Mouse (Mus musculus): ENCODE measurements around the gene Tmem132b. TPM values are rescaled to one million over a fixed set of nuclear protein-coding genes. Genes with fewer than 3 reads are reported as not detected.
"Not testable (repeated sequence)": the region's sequence is repeated elsewhere in the genome, so short reads cannot be mapped to it uniquely, and the experiment has no call there.

Gene Tmem132b
- polyA plus RNA-seq, 1 experiment from 2014 or later: not detected

DNA sequence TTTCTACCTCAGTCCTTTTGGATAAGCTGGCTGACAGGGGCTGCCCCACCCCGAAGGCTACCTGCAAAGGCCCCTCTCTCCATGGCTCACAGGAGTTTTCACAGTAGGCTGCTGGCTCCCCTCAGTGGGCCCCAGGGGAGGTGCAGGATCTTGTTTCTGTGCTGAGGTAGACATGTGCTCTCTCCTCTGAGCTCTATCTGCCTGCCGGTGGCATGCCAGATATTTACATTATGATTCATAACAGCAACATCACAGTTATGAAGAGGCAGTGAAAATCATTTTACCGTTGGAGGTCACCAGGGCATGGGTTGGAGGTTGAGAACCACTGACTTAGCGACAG is 43.5 kb upstream of the Tmem132b start:
- ATAC-seq (no peak), DNase-seq (ENCODE audit: low spot score) (peak; percentile 20)
- WGBS: 51% methylated on average over 4 of the region's 4 CpGs

DNA sequence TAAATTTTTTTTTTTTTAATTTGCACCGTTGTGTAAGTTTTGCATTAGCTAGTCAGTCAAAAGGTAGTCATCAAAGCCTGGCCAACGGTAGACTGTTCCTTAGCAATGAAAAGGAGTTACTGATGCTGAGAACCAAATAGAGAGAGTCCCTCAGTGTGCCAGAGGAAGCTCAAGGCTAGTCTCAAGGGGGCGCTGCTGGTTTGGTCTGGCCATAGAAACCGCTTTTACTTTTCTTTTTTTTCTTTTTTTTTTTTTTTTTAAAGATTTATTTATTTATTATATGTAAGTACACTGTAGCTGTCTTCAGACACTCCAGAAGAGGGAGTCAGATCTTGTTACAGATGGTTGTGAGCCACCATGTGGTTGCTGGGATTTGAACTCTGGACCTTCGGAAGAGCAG is 42.6 kb upstream of the Tmem132b start:
- ATAC-seq; H3K36me3 ChIP-seq (ENCODE audit: insufficient read depth, low read length); H3K9ac ChIP-seq (replicated peaks; ENCODE audit: low read depth); H3K4me3 ChIP-seq (ENCODE audit: low read depth, low read length); H3K27me3 ChIP-seq (replicated peaks; ENCODE audit: insufficient read depth, low read length); H3K4me2 ChIP-seq (replicated peaks; ENCODE audit: low read depth, low read length); DNase-seq (ENCODE audit: low spot score); H3K4me1 ChIP-seq (ENCODE audit: insufficient read depth, low read depth, low read length); H3K9me3 ChIP-seq (ENCODE audit: low read length); H3K27ac ChIP-seq (ENCODE audit: low read length): not testable (repeated sequence)
- WGBS: 87% methylated on average over 5 of the region's 5 CpGs

More for the DNA sequence above, 43.5 kb upstream of the Tmem132b start:
- Histone ChIP-seq H3K4me3 (ENCODE audit: low read depth, low read length) (no peak overlapping the region), H3K4me1 (ENCODE audit: insufficient read depth, low read depth, low read length) (no peaks in the 10 kb centered on the region), H3K9me3 (ENCODE audit: low read length) (no peaks in the 10 kb centered on the region), H3K36me3 (ENCODE audit: insufficient read depth, low read length) (no peaks in the 10 kb centered on the region), H3K27ac (ENCODE audit: low read length) (no peak overlapping the region), H3K4me2 (replicated peaks; ENCODE audit: low read depth, low read length) (no peak overlapping the region), H3K27me3 (replicated peaks; ENCODE audit: insufficient read depth, low read length) (no peaks in the 10 kb centered on the region), H3K9ac (replicated peaks; ENCODE audit: low read depth) (no peak overlapping the region)
- TF ChIP-seq EP300 (IDR thresholded peaks at IDR 0.05) (no peak), CTCF (IDR thresholded peaks at IDR 0.05) (peak; percentile 46)

DNA sequence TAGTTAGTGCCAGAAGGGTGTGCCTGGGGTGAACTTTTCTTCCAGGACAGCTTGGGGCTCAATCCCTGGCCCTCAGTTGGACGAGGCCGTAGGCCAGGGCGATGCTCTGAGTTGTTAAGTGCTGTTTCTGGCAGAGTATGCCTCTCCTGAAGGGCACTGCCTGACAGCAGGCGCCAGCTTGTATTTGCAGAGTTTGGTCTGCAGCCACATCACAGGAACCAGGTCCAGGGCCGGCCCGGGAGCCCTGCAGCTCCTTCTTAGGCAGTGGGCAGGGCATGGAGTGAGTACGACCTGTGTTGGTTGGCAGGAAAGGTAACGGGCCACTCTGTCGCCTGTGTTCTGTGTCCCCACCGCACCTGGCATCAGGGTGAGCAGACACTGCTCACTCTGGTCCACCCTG is 40.5 kb upstream of the Tmem132b start:
- no peak overlapping the region for H3K4me3 ChIP-seq (ENCODE audit: low read depth, low read length)
- no peak for TF ChIP-seq CTCF (IDR thresholded peaks at IDR 0.05)
- no peak for TF ChIP-seq EP300 (IDR thresholded peaks at IDR 0.05)
- H3K27ac ChIP-seq (ENCODE audit: low read length): no peak overlapping the region
- DNase-seq (ENCODE audit: low spot score) (no peak), ATAC-seq (no peak)
- no peaks in the 10 kb centered on the region for H3K27me3 ChIP-seq (replicated peaks; ENCODE audit: insufficient read depth, low read length)
- no peak overlapping the region for H3K9ac ChIP-seq (replicated peaks; ENCODE audit: low read depth)
- no peak overlapping the region for H3K4me2 ChIP-seq (replicated peaks; ENCODE audit: low read depth, low read length)
- H3K9me3 ChIP-seq (ENCODE audit: low read length): no peaks in the 10 kb centered on the region
- H3K4me1 ChIP-seq (ENCODE audit: insufficient read depth, low read depth, low read length): no peaks in the 10 kb centered on the region
- WGBS: 84% methylated on average over 10 of the region's 10 CpGs
- H3K36me3 ChIP-seq (ENCODE audit: insufficient read depth, low read length): no peaks in the 10 kb centered on the region

DNA sequence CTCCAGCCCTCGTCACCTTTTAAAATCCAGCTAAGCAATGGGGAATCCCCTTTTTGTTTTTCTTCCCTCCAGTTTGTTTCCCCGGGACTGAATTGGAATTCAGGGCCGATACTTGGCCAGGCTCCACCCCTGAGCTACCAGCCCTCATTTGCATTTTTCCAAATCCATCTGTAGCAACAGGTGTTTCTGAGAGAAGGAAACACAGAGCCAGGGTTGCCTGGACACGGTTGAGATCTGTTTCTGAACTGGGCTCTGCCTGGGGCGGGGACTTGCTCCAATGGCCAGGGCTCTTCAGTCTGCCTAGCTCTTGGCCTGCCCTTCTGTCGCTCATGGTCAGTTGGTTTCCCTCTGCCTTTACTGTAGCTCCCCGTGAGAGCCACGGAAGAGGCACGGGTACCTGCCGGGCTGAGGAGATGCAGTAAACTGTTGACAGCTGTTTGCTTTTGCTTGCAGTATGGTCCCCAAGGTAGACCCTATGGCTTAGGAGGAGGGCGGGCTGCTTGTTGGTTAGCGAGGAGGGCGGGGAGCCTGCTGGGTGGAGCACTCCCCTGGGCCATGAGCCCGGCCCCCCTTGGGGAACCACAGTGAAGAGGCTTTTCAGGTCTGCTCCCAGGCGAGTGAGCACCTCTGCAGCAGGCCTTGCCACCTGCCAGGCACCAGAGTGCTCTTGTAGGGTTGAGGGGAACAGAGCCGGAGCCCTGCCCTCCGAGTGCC is 39.0 kb upstream of the Tmem132b start:
- no peak for TF ChIP-seq EP300 (IDR thresholded peaks at IDR 0.05)
- TF ChIP-seq CTCF (IDR thresholded peaks at IDR 0.05): no peak
- Histone ChIP-seq H3K9ac (replicated peaks; ENCODE audit: low read depth) (no peak overlapping the region), H3K9me3 (ENCODE audit: low read length) (no peaks in the 10 kb centered on the region), H3K4me2 (replicated peaks; ENCODE audit: low read depth, low read length) (no peak overlapping the region), H3K27ac (ENCODE audit: low read length) (no peak overlapping the region), H3K27me3 (replicated peaks; ENCODE audit: insufficient read depth, low read length) (no peaks in the 10 kb centered on the region), H3K4me1 (ENCODE audit: insufficient read depth, low read depth, low read length) (no peaks in the 10 kb centered on the region), H3K4me3 (ENCODE audit: low read depth, low read length) (no peak overlapping the region), H3K36me3 (ENCODE audit: insufficient read depth, low read length) (no peaks in the 10 kb centered on the region)
- 63% methylated on average over 17 of the region's 17 CpGs for WGBS
- ATAC-seq: peak; percentile 33
- DNase-seq (ENCODE audit: low spot score): no peak

DNA sequence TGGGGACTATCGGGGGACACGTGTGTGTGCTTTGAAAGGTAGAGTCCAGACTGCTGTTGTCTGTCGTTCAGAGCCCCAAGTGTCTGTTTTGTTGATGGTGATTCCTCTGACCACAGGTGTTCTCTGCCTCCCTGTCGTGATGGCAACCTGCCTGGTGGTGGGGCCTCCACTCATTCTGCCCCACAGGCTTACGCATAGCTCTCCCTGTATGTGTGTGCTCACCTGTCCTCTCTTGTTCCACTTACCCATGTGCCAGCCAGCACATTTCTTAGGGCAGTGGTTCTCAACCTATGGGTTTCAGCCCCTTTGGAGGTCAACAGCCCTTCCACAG is 38.5 kb upstream of the Tmem132b start:
- no peak overlapping the region for H3K9ac ChIP-seq (replicated peaks; ENCODE audit: low read depth)

DNA sequence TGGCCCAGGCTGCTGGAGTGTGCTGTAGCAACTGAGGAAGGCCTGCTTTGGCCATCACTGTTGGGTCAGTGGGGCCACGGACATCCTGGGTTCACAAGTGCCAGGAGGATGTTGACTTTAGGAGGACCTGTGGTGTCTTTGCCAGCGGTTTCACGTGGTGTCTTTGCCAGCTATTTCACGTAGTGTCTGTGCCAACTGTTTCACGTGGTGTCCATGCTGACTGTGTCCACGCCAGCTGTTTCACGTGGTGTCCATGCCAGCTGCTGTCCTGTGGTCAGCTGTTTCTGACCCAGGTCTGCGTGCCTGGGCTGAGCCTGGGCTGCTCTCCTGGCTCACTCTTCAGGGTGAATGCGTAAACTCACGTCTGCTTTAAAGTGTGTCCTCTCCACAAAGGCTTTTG is 35.9 kb upstream of the Tmem132b start:
- no peak overlapping the region for H3K4me2 ChIP-seq (replicated peaks; ENCODE audit: low read depth, low read length)
- H3K27ac ChIP-seq (ENCODE audit: low read length): no peak overlapping the region
- DNase-seq (ENCODE audit: low spot score) (no peak), ATAC-seq (no peak)
- no peaks in the 10 kb centered on the region for H3K36me3 ChIP-seq (ENCODE audit: insufficient read depth, low read length)
- WGBS: 73% methylated on average over 10 of the region's 10 CpGs
- H3K9ac ChIP-seq (replicated peaks; ENCODE audit: low read depth): no peak overlapping the region
- H3K27me3 ChIP-seq (replicated peaks; ENCODE audit: insufficient read depth, low read length): no peaks in the 10 kb centered on the region
- H3K4me1 ChIP-seq (ENCODE audit: insufficient read depth, low read depth, low read length): no peaks in the 10 kb centered on the region
- no peaks in the 10 kb centered on the region for H3K9me3 ChIP-seq (ENCODE audit: low read length)
- no peak overlapping the region for H3K4me3 ChIP-seq (ENCODE audit: low read depth, low read length)
- TF ChIP-seq EP300 (IDR thresholded peaks at IDR 0.05) (no peak), CTCF (IDR thresholded peaks at IDR 0.05) (no peak)

More for the DNA sequence above, 38.5 kb upstream of the Tmem132b start:
- no peak for DNase-seq (ENCODE audit: low spot score)
- Histone ChIP-seq H3K36me3 (ENCODE audit: insufficient read depth, low read length) (no peaks in the 10 kb centered on the region), H3K27ac (ENCODE audit: low read length) (no peak overlapping the region), H3K9me3 (ENCODE audit: low read length) (no peaks in the 10 kb centered on the region), H3K4me3 (ENCODE audit: low read depth, low read length) (no peak overlapping the region), H3K4me1 (ENCODE audit: insufficient read depth, low read depth, low read length) (no peaks in the 10 kb centered on the region), H3K27me3 (replicated peaks; ENCODE audit: insufficient read depth, low read length) (no peaks in the 10 kb centered on the region), H3K4me2 (replicated peaks; ENCODE audit: low read depth, low read length) (no peak overlapping the region)
- ATAC-seq: 0 out of 2 replicates have a peak, but pooled peaks have one; percentile 9
- 70% methylated on average over 5 of the region's 5 CpGs for WGBS
- TF ChIP-seq CTCF (IDR thresholded peaks at IDR 0.05) (no peak), EP300 (IDR thresholded peaks at IDR 0.05) (no peak)

All from lung, postnatal 0 days (tissue).